Mouse (Mus musculus) 3134 (cell line): ENCODE measurements at regions not wholly inside any gene's neighbourhood (a gene's known extent, or its start where the extent isn't known, plus 50 kb on each side); places are given as distances from the start of the nearest gene placed in this dataset.

Experiments used
- DNase-seq: peaks from one replicate; pipeline ENCODE4 v3.0.0-alpha.2; 2011; ENCODE audit warnings: low spot score; ENCODE audit not compliant: insufficient read length; ENCODE audit errors: extremely low read depth

DNA sequence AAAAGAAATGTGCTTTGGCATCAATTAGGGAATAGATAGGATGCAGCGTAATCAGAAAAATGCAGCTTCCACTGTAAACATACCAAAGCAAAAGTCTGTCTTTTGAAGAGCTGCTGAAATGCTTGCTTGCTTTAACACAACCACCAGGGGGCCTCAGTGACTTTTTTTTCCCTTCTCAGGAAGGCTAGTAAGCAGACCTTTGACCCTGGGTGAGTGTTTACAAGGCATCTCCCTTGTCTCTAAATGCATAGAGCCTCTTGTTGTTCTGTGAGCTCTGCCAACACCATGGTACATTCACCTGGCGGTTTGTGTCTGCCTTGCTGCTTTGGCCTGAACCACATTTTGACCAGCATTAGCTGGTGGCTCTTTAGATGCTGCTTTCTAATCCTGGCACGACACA is 191.9 kb upstream of the C9orf72 start:
- peak; percentile 13 for DNase-seq

DNA sequence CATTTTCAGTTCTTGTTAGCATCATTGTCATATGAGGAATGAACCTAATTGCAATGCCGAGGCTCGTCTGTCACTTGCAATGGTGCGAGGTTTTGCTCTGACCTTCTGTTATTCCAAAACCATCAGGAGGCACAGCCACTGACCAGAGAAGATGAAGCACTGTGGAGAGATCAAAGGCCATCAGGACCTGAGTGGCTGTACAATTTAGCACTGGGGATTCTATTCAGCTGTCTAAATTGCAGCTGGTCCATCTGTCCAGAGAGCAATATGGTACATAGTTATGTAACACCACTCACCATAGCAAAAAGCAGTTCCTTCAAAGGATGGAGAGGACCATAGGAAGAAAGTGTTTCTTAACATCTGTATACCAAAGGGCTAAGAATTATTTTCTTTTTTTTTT is 187.5 kb upstream of the C9orf72 start:
- DNase-seq, result no peak

DNA sequence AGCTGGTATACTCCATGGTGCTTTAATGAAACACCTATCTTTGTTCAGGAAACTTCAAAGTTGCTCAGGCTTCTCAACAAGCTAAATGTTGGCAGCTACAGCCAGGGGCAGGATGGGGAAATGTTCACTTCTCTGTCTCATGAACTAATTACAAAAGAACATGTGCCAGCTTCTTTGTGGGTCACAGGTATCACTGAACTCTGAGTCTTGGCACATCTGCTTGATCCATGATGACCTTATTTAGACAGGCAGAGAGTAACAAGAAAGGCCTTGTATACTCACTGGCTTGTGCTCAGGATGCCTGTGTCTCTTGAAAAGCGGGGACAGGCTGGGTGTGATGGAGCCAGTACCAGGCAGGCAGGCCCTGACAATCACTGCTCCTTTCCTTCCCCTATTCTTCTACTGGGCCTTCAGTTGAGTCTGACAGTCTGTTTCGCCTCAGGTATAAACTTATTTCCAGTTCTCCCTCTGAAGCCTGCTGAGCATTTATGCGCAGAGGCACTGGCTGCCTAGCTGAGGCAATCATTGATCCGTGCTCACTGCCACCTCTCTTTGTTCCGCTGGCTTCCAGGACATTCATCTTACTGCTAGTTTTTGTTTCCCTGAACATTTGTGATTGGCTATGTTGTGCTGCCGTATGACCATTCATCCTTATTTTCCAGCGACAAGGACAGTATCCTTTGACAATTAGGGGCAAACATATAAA is 179.5 kb upstream of the C9orf72 start:
- no peak for DNase-seq

DNA sequence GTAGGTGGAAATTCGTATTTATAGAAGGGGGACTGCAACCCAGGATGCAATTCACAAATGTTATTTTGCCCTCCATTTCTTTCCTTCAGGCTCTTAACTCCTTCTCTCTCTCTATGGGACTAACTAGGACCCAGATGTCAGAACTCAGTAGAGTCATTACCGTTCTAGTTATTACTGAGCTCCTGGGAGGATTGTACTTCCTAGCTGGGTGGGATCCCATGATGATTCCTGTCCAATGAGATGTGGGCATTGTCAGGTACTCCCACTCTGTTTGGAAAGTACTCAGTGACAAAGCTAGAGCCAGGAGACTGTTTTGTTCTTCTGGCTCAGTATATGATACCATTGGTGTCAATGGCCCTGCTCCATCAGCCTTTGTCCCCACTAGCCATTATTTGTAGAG is 178.1 kb upstream of the C9orf72 start:
- DNase-seq, result no peak

DNA sequence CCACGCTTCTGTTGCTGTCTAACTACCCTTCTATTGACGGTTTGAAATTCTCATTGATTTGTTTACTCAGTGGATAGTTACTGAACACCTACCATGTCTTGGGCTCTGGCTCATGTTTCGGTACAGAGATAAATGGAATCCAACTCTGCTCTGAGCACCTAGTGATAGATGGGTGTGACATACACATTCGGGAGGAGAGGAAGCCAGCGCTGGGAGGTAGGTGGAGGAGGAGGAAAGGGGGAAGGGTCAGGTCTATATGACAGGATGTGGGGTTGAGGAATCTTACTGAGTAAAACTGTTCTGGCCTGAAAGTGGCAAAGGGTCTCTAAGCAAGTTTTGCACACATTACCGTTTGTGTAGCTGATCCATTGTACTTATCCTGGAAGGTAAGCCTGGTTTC is 177.6 kb upstream of the C9orf72 start:
- no peak for DNase-seq

DNA sequence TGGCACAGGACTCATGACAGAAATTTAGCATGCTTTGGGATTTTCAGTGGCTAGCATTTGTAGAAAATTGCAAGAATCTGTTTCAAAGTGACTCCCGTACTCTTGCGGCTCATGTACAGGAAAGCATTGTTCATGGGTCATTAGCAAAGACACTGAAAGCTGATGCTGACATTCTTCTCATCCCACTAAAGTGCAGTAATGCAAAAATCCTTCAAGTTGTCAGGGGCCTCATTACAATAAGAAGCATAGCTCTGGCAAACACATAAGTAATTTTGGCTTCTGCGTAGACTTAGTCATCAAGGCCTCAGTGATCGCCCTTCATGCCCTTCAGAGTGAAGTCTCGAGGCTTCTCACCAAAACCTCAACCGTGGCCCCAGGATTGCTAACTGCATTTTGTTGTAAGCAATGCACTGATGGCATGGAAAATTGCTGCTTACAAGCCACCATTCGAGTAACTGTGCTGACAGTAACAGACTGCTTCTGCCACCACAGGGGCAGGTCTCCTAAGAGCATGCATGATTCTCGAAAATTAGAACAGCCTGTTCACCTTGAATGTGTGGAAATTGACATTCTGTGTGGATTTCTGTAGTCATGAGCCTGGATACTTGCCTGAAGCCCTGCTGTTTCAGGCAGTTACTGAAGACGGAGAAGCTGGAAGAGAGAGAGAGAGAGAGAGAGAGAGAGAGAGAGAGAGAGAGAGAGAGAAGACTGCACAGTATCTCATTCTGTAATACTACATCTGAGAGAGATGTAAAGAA is 176.6 kb upstream of the C9orf72 start:
- no peak for DNase-seq

DNA sequence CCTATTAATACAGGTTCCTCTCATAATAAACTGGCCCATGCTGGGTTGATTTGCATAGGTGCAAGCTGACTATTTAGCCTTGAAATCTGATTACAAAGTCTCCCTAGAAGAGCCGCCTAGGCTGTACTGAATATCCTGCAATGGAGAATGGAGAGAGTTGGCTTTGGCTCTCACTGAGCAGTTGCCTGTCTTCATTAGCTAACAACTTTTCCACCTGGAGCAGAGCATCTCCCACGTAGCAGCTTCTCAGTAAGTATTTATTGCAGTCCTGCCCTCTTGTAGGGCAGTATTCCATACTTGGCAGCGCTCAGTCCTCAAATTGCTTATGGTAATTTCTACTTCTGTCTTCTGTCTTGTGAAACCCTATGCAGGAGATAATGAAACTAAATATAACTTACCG is 175.8 kb upstream of the C9orf72 start:
- no peak for DNase-seq

DNA sequence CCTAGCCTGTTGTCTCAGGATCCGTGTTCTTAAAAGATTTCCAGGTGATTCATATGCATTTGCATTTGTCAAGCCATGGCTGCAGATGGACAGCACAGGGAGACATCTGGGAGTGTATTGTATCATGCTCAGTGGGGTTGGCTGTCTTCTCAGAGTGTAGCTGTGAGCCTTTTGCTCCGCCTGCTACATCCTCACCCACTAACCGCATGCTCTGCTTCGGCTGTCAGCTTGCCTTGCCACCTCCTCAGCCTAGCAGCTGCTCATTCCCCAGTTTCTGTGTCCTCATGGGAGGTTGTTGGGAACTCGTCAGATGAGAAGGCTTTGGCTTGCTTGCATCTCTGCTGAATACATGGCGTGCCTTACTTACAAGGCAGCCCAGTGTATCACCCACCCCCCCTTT is 174.5 kb upstream of the C9orf72 start:
- DNase-seq, result no peak

DNA sequence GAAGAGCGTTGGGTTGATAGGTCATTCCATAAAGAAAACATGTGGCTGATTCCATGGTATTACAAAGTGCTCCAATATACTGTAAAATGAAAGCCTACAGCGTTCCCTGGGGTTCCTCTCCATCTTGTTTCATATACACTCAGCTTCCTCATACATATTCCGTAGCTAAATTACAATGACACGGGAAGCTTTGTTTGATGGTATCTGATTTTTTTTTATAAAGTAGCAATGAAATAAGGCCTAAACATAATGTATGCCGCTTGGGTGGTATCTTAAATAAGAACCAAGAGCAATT is 169.6 kb upstream of the C9orf72 start:
- DNase-seq, result no peak

DNA sequence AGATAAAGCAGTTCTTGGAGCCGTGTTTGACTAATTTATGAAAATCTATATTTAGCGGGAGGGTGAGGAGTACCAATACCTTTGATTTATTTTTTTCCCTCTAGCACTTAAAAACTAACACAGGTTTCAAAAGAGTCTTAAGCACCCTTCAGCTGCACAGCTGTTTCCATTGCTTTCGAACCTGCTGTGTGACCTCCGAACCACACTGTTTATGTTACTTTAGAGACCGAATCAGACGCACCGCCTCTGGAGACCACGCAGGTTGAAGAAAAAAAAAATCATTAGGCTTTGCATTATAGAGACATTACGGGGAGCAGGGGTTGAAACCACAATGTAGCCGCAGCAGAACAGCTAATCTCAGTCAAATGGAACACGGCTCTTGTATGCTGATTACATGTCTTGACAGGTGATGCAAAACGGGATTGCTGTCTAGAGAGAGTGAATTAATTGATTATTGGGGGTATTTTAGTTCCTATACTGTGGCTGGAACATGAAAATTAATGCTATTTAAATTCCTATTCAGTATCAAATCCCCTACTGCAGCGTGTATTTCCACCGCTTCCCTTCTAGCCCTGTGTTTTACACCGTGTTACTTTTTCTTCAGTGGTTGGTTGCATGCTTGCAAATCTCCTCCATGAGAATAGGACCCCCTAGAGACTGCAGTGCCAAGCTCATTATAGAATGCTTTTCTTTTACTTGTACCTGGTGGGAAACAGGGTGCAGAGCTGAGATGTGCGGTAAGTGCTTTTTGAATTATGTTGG is 169.0 kb upstream of the C9orf72 start:
- no peak for DNase-seq

DNA sequence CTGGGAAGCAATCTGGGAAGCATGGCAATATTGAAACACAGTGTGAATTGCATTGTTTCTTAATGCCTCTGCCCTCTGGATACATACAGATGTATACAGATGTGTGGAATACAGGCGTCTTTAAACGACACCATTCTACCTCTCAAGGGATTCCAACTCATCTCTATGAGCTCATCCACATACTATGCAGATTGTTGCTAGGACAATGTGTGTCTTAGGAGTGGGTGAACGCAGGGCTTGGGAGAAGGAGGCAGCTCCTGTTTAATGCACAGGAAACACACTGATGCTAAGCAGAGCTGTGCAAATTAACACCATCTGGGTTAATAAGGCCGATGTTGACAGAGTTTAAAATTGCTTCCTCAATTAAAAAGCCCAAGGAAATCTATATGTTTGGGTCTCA is 149.8 kb upstream of the C9orf72 start:
- no peak for DNase-seq

DNA sequence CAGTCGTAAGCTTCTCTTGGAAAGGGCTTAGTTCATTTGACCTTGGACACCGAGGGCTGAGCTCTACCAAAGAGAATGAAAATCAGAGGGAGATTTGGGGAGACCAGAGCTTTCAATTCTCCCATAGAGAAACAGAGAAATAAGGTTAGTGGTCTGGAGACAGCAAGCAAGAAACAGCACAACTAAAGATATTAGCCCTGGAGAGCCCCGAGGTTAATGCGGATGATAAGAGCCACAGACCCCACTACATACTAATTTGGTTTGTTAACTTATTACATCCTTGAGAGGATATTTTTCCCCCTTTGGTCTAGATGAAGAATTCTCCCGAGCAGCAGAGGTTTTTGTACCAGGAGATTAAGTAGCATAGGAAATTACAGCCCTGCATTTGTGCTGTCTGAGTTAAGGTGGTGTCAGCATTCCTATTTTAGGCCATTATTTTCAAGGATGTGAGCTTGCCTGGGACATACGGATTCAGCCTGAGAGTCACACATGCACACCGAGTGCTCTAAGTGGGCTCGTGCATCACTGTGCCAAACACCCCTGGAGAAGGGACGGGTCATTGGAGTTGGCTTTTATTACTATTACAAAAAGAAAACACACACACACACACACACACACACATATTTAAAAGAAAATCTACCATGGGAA is 147.4 kb upstream of the C9orf72 start:
- DNase-seq, result no peak

DNA sequence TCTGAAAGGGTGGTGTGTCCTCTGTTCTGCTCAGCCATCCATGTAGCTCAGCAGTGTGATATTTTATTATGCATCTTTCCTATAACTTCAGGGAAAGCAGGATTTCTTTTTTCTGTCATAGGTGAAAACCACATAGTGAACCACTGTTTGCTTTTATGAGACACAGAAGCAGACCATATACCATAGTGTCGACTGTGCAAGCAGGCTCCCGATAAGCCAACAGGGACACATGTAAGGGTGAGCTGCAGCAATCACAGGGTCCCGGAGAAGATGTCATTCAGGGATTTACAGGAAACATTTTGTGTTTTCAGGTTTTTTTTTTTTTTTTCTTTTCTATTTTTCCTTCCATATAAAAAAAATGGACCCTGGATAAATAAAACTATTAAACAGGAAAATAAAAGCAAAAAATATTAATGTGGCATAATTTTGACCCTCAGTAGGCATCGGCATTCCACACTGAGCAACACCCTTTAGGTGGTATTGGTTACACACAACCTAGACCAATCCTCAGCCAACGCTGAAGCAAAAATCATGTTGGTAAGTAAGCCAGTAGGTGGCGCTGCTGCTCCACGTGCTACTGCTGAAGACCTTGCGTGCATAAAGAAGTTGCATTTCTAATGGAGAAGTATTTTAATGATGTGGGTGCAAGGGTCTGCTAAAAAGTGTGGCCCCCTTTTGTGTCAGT is 146.7 kb upstream of the C9orf72 start:
- DNase-seq, result no peak

DNA sequence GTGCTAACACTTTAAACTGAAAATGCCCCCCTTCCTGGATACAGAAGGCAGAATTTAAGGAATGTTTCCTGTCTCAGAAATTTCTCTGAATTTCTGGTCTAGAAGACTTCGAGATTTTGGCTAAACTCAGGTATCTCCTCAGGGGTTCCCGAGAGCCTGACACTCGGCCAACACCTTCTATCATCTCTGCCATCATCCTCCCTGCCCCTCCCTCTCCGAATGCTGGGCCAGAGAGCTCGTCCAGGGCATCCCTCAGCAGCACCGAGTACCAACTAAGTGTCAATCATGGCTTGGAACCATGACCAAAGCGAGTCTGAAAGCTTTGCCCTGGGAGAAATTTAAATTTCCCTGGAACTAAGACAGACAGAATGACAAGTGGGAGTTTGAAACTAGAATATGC is 138.2 kb upstream of the C9orf72 start:
- DNase-seq, result no peak

DNA sequence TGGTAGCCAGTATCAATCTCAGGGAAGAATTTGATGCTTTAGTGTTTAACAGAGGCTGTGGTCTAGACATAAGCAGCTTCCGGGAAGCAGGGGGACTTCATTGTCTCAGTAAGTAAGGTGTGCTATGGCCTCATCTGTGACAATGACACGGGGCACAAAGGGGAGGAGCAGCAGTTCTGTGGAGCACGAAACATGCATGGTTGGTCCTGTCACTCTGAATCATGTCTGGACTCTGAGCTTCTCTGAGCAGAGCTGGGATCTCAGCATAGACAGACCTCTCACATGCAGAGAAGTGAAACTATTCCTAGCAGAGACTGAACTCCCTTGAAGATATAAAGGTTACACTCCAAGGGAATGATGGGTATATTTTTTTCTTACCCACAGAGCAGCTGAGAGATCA is 136.2 kb upstream of the C9orf72 start:
- DNase-seq, result no peak

DNA sequence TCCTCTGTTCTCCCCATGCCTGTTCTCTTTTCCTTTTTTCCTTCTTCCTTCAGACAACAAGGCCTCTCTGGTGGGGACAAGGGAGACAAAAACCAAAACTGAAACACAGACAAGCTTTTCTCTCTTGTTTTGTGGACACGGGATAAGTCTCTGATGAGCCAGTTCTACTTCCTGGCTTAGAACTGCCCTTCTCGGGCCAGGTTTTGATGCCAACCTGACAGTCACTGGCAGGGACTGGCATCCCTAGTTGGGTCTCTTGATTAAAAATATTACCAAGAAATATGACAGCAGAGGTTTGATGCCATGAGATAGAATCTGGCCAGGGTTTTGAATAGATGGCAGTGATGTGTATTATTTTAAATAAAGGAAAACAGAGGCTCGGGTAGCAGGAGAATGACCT is 133.4 kb upstream of the C9orf72 start:
- no peak for DNase-seq

DNA sequence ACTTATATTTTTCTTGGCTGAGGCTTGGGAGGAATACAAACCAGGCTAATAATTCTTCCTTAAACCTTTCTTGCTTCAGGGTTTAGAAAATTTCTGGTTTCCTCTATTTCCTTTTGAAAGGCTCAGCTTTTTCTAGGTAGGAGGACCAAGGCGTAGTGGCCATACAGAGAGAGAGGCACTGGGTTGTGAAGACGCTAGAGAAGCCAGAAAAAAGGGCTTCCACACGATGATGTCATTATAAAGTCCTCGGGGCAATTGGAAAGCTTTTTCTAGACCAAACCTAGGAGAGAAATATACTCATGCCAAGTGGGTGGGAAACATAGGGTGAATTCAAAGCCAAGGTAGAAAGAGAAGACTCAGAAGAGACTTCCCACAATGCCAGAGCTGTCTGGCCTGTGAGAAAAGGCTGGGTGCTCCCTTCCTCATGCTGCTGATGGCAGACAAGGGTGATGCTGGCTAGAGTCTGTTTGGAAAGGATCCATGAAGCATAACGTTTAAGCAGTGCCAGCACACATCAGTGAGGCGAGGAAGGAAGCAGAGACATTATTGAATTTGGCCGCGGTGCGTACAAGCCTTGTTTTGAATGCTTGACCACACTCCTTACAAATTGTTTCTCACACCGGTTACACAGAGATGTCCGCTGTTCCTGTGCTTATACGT is 131.1 kb upstream of the C9orf72 start:
- no peak for DNase-seq

DNA sequence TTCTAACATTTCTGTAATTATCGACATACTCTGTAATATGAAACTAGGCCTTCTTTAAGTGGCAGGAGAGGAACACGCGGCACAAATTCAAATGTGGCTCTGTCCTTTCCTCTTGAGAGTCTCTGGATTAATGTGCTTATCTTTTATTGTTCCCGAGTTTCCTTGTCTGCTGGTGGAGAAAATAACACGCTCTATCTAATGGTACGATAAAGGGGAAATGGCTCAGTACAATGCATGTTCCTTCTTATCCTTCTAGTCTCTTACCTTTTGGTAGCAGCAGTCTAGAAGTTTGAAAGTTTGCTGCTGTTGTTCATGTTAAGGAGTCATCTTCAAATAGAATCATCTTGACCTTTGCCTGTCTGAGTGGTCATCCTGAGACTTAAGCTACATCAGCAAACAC is 130.1 kb upstream of the C9orf72 start:
- no peak for DNase-seq

DNA sequence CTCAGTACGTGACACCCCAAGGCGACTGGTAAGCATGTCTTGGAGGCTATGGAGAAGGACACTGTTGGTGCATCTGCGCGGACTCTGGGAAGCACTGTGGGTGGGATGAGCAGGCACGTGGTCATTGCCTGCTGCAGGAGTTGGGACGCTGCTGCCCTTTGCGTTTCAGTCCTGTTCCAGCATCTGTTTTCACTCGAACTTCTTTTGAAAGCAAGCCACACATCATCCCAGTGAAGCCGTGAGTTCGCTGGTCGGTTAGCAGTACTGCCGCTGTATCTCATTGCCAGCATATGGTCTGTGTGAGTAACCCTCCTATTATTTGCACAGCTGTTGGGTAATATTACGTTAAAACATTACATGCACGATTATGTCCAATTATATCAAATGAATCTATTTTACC is 128.1 kb upstream of the C9orf72 start:
- peak; percentile 2 for DNase-seq

DNA sequence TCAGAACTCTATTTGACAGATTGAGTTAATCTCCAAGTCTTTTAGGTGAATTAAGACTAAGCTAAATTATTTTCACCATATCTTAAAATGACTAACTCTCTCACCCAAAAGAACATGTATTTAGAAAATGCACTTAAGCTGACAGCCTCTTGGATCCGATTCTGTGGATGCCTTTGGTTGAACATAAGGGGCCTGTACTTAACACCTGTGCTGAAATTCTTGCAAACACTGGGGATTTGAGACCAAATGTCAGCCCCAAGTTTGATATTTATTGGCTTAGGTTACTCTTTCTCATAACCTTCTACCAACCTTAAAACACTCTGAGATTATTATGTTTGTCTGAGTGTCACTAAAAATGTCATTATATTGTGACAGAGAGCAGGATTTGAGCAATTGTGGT is 126.6 kb upstream of the C9orf72 start:
- no peak for DNase-seq
